Mouse (Mus musculus) mesoderm, embryonic 11.5 days (tissue): ENCODE results near the gene Nedd9.

Source experiments
- DNase-seq: peaks from one replicate; pipeline ENCODE4 v3.0.0-alpha.2; 2012; ENCODE audit warnings: low read depth, low spot score

Gene Nedd9

GRCm38 (mm10) chr13:41456292-41457029 is 30.7 kb downstream of the Nedd9 start:
- no peak for DNase-seq

GRCm38 (mm10) chr13:41453227-41454193 is 33.7 kb downstream of the Nedd9 start:
- DNase-seq = no peak

DNA sequence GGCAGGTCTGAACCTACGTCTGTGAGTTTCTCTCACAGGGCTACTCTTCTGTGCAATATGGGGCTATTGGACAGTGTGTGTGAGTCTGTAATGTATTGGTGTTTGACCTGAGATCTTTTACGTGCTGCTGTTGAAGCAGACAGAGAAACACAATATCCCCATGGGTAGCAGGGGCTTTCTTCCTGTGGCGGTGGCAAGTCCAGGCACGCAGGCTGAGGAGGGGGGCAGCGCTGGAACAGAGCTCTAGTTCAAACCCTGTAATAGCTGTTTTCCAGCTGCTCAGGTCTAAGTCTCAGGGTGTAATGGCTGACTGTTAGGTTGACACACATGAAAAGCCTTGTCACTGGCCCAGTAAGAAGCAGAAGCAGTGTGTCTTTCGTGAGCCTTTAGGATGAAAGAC is 36.3 kb downstream of the Nedd9 start:
- no peak for DNase-seq

DNA sequence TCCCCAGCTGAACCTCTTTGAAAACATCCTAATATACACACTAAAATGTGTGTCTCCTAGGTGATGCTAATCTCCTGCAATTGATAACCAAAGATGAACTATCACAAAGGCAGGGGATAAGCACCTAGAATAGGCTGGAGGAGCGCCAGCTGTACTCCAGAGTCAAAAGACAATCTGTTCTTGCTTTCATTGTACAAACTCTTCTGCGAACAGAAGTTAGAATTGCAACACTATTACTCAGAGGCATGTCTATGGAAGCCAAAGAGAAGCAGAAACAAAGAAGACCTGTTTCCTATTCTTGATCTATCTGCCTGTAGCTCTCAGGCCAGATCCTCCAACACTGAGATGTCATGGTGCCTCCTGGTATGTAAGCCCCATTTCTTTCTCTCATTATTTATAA is 38.0 kb downstream of the Nedd9 start:
- DNase-seq = no peak

- DNase-seq = peak; percentile 49
Observed at GRCm38 (mm10) chr13:41447209-41447608, 40.0 kb downstream of the Nedd9 start.

DNA sequence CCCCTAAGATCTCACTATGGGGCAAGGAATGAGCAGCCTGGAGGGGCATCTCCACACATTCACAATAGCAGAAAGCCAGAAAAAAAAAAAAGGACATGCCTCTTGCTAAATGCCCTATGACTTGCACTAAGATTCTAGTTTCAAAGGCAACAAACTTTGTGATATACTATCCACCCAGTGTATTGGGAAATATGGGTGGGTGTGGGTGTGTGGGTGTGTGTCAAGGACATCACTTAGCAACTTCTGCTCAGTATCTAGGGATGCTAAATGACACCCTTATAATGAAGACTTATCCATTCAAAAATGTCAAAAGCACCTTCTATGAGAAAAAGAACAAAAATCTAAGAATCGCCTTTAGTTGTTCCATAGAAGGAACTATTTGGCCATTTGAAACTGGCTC is 40.6 kb downstream of the Nedd9 start:
- DNase-seq = no peak

- DNase-seq = no peak
Observed at GRCm38 (mm10) chr13:41445067-41445808, 41.9 kb downstream of the Nedd9 start.

GRCm38 (mm10) chr13:41444230-41444629 is 42.9 kb downstream of the Nedd9 start:
- DNase-seq = no peak

DNA sequence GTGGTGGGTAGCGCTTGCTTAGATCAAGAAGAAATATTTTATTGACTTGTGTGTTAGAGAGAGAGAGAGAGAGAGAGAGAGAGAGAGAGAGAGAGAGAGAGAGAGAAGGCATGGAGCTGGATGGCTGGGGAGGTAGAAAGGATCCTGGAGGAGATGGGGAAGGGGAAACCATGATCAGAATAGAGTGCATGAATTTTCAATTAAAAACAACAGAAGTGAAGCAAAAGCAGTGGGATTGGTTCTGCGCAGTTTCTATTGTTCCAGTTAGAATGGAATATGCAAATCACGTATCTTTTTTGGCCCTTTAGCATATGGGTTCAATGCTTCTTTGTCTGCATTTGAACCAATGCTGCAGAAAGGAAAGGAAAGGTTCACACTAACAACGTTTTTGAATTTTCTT is 45.0 kb downstream of the Nedd9 start:
- no peak for DNase-seq

- DNase-seq = no peak
Observed at GRCm38 (mm10) chr13:41440205-41440604, 47.0 kb downstream of the Nedd9 start.

DNA sequence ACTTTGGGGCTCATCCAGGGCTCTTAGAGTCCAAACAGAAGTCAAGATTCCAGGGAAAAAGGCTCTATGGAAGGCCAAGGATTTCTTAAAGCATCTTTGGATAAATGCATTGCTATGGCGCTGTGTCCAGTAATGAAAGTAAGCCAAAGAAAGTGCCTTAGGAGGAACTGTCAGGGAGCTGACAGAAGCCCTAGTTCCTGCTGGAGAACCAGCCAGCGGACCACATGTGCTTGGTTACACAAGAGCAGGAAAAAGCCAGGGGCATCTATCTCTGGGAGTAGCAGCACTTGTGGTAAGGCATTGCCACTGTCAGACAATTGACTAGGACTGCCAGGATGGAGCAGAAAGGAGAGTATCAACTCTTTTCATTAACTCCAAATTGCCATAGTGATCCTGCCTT is 49.8 kb downstream of the Nedd9 start:
- no peak for DNase-seq

DNA sequence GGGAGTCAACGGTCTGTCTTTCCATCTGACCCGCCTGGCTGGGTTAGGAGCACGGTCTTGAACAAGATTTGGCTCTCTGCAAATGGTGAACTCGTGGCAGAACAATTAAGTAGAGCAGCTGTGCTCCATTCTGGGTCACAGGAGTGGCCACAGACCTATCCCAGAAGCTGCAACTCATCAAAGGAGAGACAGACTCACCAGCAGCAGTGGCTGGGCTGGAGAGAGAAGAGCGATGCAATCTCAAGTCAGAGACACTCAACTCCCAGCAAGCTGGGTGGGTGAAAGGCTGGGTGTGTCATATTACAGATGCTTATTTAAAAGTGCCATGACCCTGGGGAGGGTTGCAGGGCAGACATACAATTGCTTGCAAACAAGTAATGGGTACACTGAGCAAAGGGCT is 50.4 kb downstream of the Nedd9 start:
- DNase-seq = no peak

DNA sequence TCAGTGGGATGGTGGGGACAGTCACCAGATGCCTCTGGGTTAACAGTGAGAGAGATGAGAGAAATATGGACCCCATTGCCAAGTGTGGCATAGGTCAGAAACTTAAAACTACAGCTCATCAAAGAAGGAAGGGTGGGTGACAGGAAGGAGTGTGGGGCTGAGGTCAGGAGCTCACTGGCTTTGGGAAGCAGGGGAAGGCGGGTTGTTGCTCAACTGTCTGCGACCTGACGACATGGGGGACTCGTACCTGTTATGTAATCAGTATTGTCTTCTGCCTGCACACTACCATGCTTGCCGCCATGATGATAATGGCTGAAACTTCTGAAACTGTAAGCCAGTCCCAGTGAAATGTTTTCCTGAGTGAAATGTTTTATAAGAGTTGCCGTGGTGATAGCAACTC is 54.0 kb downstream of the Nedd9 start:
- DNase-seq = no peak

DNA sequence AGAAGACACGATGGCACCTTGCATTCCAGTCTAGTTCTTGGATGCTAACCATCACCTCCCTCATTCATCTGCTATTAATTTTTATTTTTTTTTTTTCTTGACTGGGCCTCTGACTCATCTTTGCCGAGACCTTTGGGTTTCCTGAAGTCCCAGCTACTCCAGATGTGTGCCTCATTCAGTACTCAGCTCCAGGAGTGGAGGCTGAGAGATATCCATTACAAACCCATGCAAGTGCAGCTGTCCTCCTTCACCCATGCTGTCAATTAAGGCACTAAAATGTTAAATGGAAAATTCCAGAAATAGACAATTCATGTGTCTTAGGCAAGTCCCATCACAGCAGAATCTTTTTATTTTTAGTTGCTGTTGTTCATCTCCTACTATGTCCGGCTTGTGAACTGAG is 55.4 kb downstream of the Nedd9 start:
- no peak for DNase-seq

DNA sequence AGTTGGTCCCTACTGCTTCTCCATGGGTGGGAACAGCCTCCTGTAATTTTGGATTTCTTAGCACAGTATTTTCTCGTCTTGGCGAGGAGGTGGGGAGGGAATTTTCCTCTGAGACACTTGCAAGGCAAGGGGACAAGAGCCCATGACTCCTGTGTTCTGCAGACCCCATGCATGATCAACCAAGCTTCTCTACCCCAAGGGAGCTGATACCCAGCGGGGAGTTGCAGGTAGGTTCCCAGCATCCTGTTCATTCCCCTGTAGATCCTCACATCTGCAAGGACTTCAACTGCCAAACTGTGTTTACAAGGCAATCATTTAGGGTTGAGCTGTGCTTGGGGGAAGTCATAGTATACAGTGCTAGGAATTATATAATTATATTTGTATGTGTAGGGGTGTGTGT is 60.1 kb downstream of the Nedd9 start:
- no peak for DNase-seq

DNA sequence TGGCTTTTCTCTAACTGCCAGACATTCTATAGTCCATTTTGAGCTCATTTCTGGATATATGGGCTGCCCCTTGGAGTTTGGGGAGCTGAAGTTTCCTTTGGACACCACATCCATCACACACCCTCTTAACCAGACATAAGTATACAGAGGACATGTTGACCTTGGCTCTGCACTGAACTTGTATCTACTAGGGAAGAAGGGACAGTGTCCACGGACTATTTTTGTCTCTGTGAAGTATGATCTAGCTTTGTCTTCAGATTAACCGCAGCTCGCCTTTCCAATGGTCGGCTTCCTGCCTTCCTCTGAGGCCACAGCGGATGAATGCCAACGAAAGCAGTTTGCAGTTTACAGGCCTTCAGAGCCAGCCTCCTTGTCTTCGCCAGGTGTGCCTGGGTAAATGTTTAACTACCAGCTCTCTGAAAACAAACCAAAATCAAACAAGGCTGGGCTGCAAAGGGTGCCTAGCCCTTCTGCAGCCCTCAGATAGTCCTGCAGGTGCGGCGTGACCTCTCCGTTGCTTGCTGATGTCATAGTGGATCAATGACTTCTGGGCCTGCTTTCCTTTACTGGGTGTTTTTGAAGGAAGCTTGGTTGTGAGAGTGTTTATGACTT is 63.6 kb downstream of the Nedd9 start:
- DNase-seq = no peak

GRCm38 (mm10) chr13:41422581-41422980 is 64.6 kb downstream of the Nedd9 start:
- no peak for DNase-seq

DNA sequence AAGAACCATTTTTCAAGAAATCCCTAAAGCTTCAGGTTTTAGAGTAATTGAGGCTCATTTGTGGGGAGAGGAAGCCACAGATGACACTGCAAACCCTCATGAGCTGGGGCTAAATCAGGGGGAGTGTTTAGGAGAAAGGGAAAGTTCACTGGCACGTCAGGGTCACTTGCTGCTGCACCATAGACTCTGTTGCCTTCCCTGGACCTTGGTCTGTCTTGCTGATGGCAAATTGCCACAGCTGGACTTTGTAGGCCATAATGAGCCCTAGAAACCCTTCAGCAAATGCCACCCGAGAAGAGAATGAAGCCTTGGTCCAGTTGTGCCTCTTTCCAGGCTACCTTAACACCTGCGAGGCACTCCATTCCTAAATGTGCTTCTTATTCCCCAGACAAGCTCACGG is 66.8 kb downstream of the Nedd9 start:
- no peak for DNase-seq

- no peak for DNase-seq
Observed at GRCm38 (mm10) chr13:41418198-41418869, 68.8 kb downstream of the Nedd9 start.

DNA sequence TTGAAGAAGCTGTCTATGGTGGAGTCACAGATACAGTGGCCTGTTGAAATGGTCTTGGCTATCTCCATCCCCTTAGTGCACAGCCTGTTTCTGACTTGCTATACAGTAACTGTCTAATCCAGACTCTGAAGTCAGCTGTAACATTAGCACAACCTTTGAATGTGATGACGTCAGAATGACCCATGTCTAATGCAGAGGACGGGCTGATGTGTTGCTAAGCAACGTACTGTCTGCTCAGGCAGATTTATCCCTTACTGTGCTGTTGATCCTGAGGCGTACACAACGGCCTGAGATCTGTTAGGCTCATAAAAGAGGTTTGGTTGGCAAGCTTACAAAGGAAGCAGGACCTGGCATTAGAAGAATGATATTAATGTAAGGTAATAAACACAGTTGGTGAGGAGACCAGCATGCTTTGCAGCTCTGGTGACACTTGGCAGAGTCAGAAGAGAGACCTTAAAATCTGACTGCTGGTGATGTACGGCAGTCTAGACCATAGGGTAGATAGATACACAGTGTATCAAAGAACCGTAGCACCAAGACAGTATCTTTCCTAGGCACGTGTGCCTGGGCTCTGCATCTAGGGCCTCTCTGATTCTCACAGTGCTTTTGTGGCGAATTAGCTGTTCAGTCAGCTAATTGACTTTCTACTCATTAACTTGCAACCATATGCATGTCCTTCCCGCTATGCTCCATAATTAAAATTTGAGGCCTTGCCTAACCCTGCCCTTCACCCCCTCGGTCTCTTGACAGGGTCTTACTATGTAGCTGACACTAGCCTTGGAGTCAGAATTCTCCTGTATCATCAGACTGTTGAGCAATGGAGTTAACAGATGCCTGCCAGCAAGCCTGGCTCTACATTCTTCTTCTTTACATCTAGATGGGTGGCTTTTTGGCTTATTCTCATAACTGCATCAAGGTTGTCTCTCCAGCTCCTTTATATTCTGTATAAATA is 70.8 kb downstream of the Nedd9 start:
- DNase-seq = peak; percentile 76
